Mouse (Mus musculus) lung, postnatal 0 days (tissue): ENCODE data around the gene Fxr2. TPM values are rescaled to one million over a fixed set of nuclear protein-coding genes. Genes with fewer than 3 reads are reported as not detected.

Source experiments
- ATAC-seq: fragments of 200-750 bp; cut with Nextera tagmentation; 2 replicates; pipeline ENCODE4 v1.8.0; 2017; ENCODE audit warnings: moderate library complexity
- DNase-seq: peaks from one replicate; pipeline ENCODE4 v3.0.0-alpha.2; 2016; ENCODE audit warnings: low spot score
- H3K27ac ChIP-seq: fragments of 300-500 bp; sonication (generic); 2 replicates; pipeline ENCODE4 v1.5.1; 2014; ENCODE audit warnings: antibody characterized with exemption, mild to moderate bottlenecking, low read length, mixed read lengths
- H3K27me3 ChIP-seq: fragments of 300-500 bp; sonication (generic); replicated peaks from 2 replicates; pipeline ENCODE4 v1.6.1; 2014; ENCODE audit warnings: low read length, mixed read lengths; ENCODE audit not compliant: insufficient read depth
- H3K36me3 ChIP-seq: fragments of 300-500 bp; sonication (generic); 2 replicates; pipeline ENCODE4 v1.6.1; 2014; ENCODE audit warnings: low read length, mixed read lengths; ENCODE audit not compliant: insufficient read depth
- H3K4me1 ChIP-seq: fragments of 300-500 bp; sonication (generic); 2 replicates; pipeline ENCODE4 v1.6.1; 2014; ENCODE audit warnings: antibody characterized with exemption, low read depth, low read length, mixed read lengths; ENCODE audit not compliant: insufficient read depth
- H3K4me2 ChIP-seq: fragments of 300-500 bp; sonication (generic); replicated peaks from 2 replicates; pipeline ENCODE4 v1.6.1; 2014; ENCODE audit warnings: low read depth, mild to moderate bottlenecking, low read length, moderate library complexity, mixed read lengths
- H3K4me3 ChIP-seq: fragments of 300-500 bp; sonication (generic); 2 replicates; pipeline ENCODE4 v1.5.1; 2014; ENCODE audit warnings: low read depth, low read length
- H3K9ac ChIP-seq: fragments of 300-500 bp; sonication (generic); replicated peaks from 2 replicates; pipeline ENCODE4 v1.6.1; 2014; ENCODE audit warnings: low read depth, mild to moderate bottlenecking
- H3K9me3 ChIP-seq: fragments of 300-500 bp; sonication (generic); 2 replicates; pipeline ENCODE4 v1.6.1; 2016; ENCODE audit warnings: low read length, mixed read lengths
- CTCF ChIP-seq: IDR thresholded peaks from 2 replicates; pipeline ENCODE4 v1.5.1; 2016; ENCODE audit warnings: antibody characterized with exemption, mild to moderate bottlenecking
- EP300 ChIP-seq: IDR thresholded peaks from 2 replicates; pipeline ENCODE4 v1.6.1; 2016; ENCODE audit warnings: antibody characterized with exemption, mild to moderate bottlenecking, control low read depth
- WGBS: fragments of 180-500 bp; shearing (Covaris S2); extraction: QIAGEN DNeasy Blood & Tissue Kit; methylation state at CpG from one replicate; pipeline ENCODE4 v1.1.7; 2014; 5-methylcytosine and 5-hydroxymethylcytosine counted together
- polyA plus RNA-seq: library from polyadenylated mRNA; unstranded; fragments of >200 nt; fragmentation: Nextera tagmentation; extraction: Ambion mirVana; gene quantifications from 2 replicates; pipeline ENCODE4 v1.2.1, GENCODE M21; 2015

The Fxr2 gene
- polyA plus RNA-seq, 1 experiment from 2014 or later: 17.9 TPM

DNA sequence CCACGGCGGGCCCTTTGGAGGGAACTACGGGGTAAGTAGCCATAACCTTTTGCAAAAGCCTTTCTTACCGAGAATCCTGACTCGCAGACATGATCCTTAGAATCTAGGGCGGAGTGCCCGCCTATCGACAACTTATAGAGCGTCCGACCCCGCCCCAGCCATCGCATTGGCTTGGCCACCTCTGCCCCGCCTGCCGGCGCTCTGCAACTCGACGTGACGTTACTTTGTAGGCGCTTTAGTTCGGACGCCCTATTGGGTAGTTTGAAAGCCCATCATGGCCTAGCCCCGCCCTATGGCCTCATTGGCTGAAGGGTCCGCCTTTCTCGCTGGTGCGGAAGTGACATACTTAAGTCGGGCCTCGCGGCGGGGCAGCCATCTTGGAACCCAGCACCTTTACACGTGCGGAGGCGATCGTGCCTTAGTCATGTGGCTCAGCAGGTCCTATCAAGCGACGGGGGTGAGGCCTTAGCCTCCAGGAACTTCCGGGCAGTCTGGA lies 39.5 kb downstream of the Fxr2 start, which contains the start of gene Eif4a1:
TSS of gene Eif4a1 (minus strand) at position 213 of the 496 bp plus-strand sequence.
- no peaks in the 10 kb centered on the region for H3K27me3 ChIP-seq
- DNase-seq: peak; percentile 100
- WGBS: under 1% methylated on average over 36 of the region's 36 CpGs
- H3K4me2 ChIP-seq: peak within 1 kb of the TSS; percentile 67
- peaks cover 53% of the 10 kb centered on the region for H3K36me3 ChIP-seq
- H3K27ac ChIP-seq: peak within 1 kb of the TSS; percentile 100
- H3K9ac ChIP-seq: peak within 1 kb of the TSS; percentile 99
- peak; percentile 94 for ATAC-seq
- H3K4me1 ChIP-seq: peaks cover 4% of the 10 kb centered on the region; the same call in 1 of the 2 replicates
- H3K9me3 ChIP-seq: no peaks in the 10 kb centered on the region
- H3K4me3 ChIP-seq: peak within 1 kb of the TSS; percentile 100
- TF ChIP-seq CTCF (0 out of 2 replicates have a peak, but pooled peaks have one; percentile 17), EP300 (no peak)

DNA sequence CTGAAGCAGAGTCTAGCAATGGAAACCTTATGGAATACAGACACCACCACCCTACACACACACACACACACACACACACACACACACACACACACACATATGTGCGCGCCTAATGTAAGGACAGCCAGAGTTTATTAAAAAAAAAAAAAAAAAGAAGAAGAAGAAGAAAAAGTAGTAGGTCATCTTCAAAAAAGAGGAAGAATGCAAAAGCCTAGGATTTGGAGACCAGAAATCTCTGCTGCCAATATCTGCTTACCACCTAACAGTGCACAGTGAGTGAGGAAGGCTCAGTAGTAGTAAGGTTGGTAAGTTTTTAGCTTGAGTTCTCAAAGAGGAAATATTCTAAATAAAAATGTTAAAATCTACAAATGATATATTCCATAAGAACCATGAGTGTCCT lies 46.4 kb downstream of the Fxr2 start:
- Histone ChIP-seq H3K4me1 (peaks cover 16% of the 10 kb centered on the region), H3K36me3 (peaks cover 23% of the 10 kb centered on the region; the same call in 1 of the 2 replicates), H3K4me2 (no peak overlapping the region)

GRCm38 (mm10) chr11:69680136-69680855 lies 47.5 kb downstream of the Fxr2 start:
- Histone ChIP-seq H3K9ac (no peak overlapping the region), H3K4me3 (peak overlapping the region; percentile 83; the same call in 1 of the 2 replicates), H3K27ac (no peak overlapping the region), H3K36me3 (peaks cover 13% of the 10 kb centered on the region; the same call in 1 of the 2 replicates), H3K4me1 (peaks cover 28% of the 10 kb centered on the region), H3K27me3 (no peaks in the 10 kb centered on the region), H3K9me3 (no peaks in the 10 kb centered on the region), H3K4me2 (peak overlapping the region; percentile 84; the same call in 1 of the 2 replicates)
- TF ChIP-seq EP300: no peak
- no peak for TF ChIP-seq CTCF
- no peak for ATAC-seq
- 87% methylated on average over 29 of the region's 30 CpGs for WGBS
- DNase-seq: no peak

More for the DNA sequence above, 46.4 kb downstream of the Fxr2 start:
- DNase-seq: no peak
- H3K4me3 ChIP-seq: no peak overlapping the region
- no peak overlapping the region for H3K27ac ChIP-seq
- H3K9ac ChIP-seq: no peak overlapping the region
- H3K27me3 ChIP-seq: no peaks in the 10 kb centered on the region
- no peak for ATAC-seq
- TF ChIP-seq CTCF: no peak
- TF ChIP-seq EP300: no peak
- no peaks in the 10 kb centered on the region for H3K9me3 ChIP-seq
- WGBS: 96% methylated on average over 2 of the region's 2 CpGs

- DNase-seq (peak; percentile 99), ATAC-seq (peak; percentile 94)
Measured at GRCm38 (mm10) chr11:69681314-69682208, 48.8 kb downstream of the Fxr2 start, which contains the start of gene Senp3. Senp3 (minus strand) TSS chr11:69682084.

DNA sequence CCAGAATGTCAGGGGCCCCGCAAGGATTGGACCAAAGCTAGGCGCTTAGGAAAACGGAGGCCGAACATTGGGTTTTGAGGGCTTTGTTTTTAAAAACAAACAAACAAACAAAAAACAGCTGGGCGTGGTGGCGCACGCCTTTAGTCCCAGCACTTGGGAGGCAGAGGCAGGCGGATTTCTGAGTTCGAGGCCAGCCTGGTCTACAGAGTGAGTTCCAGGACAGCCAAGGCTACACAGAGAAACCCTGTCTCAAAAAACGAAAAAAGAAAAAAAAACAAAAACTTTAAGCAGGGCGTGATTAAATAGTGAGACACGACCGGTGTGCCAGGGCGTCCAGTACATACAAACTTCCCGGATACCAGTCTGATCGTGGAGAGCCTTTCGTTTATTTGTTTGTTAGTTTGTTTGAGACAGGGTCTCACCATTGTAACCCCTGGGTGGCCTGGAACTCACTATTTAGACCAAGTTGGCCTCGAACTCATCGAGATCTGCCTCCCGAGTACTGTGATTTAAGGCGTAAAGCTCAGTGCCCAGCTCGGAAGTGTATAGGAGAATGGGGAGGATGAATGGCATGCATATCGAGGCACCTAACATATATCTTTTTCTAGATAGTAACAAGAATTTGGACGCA lies 49.5 kb downstream of the Fxr2 start:
- ATAC-seq (no peak), DNase-seq (peak; percentile 15)
- Histone ChIP-seq H3K4me3 (peak overlapping the region; percentile 83), H3K36me3 (no peaks in the 10 kb centered on the region), H3K9ac (0 out of 2 replicates have a peak overlapping the region, but pooled peaks have one; percentile 82), H3K27me3 (no peaks in the 10 kb centered on the region), H3K9me3 (no peaks in the 10 kb centered on the region), H3K4me2 (peak overlapping the region; percentile 84), H3K27ac (peak overlapping the region; percentile 95), H3K4me1 (peaks cover 41% of the 10 kb centered on the region)
- 15% methylated on average over 24 of the region's 24 CpGs for WGBS
- TF ChIP-seq CTCF: no peak
- TF ChIP-seq EP300: no peak

More at GRCm38 (mm10) chr11:69681314-69682208, 48.8 kb downstream of the Fxr2 start, which contains the start of gene Senp3:
- Histone ChIP-seq H3K27ac (peak within 1 kb of the TSS; percentile 95), H3K4me3 (peak within 1 kb of the TSS; percentile 83), H3K27me3 (no peaks in the 10 kb centered on the region), H3K4me2 (peak within 1 kb of the TSS; percentile 84), H3K9me3 (no peaks in the 10 kb centered on the region), H3K9ac (peak within 1 kb of the TSS; percentile 82), H3K4me1 (peaks cover 40% of the 10 kb centered on the region), H3K36me3 (0 out of 2 replicates have a peak, but pooled peaks cover 6% of the 10 kb centered on the region)
- under 1% methylated on average over 61 of the region's 80 CpGs for WGBS
- peak; percentile 1; the same call in 1 of the 2 replicates for TF ChIP-seq CTCF
- TF ChIP-seq EP300: no peak
